Mouse (Mus musculus) adrenal gland, postnatal 10 days (tissue): Measurements from ENCODE around the gene Pfdn2. TPM values are rescaled to one million over a fixed set of nuclear protein-coding genes. Genes with fewer than 3 reads are reported as not detected.
"Not testable (repeated sequence)": the region's sequence is repeated elsewhere in the genome, so short reads cannot be mapped to it uniquely, and the experiment has no call there.

Source experiments
- DNase-seq: peaks from one replicate; pipeline ENCODE4 v3.0.0; 2021; ENCODE audit warnings: mixed read lengths
- long read RNA-seq, 2 experiments: library from polyadenylated mRNA; stranded (forward); transcript quantifications; one replicate each; pipeline ENCODE4 v2.0.0; 2021
- total RNA-seq, 2 experiments: library from RNA; stranded (reverse); gene quantifications; 2 replicates each; pipeline ENCODE4 v1.2.3; 2021

Gene Pfdn2
- 100 to 1,000 TPM; 107 to 114 TPM for total RNA-seq
- long read RNA-seq, experiment 1, transcript Pfdn2-202 (4 exons, 1,735 nt): major isoform, 93 of 102 reads
- long read RNA-seq, experiment 1, partial matches to known transcripts: 0 of 102 reads
- long read RNA-seq, experiment 1, other reads (novel, unspliced or antisense): 9 of 102 reads
- long read RNA-seq, experiment 2, transcript Pfdn2-202 (4 exons, 1,735 nt): major isoform, 47 of 51 reads
- long read RNA-seq, experiment 2, partial matches to known transcripts: 1 of 51 reads
- long read RNA-seq, experiment 2, other reads (novel, unspliced or antisense): 3 of 51 reads

GRCm38 (mm10) chr1:171345225-171346094 is at the start of gene Pfdn2, which contains the start of gene Nit1:
Pfdn2 (plus strand) TSS chr1:171345670.
Nit1 (minus strand) TSS chr1:171345646.
- peak; percentile 95 for DNase-seq

- DNase-seq: no peak
These were observed 47.2 kb upstream of the Pfdn2 start for GRCm38 (mm10) chr1:171298226-171298625.

- DNase-seq: not testable (repeated sequence)
These were observed 39.3 kb upstream of the Pfdn2 start for GRCm38 (mm10) chr1:171306157-171306556.

- no peak for DNase-seq
These were observed 36.1 kb upstream of the Pfdn2 start for GRCm38 (mm10) chr1:171309321-171309720.

GRCm38 (mm10) chr1:171319748-171320147 is 25.7 kb upstream of the Pfdn2 start:
- no peak for DNase-seq

- no peak for DNase-seq
These were observed 25.3 kb upstream of the Pfdn2 start for GRCm38 (mm10) chr1:171320151-171320550.

- peak; percentile 42 for DNase-seq
These were observed 24.1 kb upstream of the Pfdn2 start for GRCm38 (mm10) chr1:171321415-171321814.

GRCm38 (mm10) chr1:171322012-171322411 is 23.5 kb upstream of the Pfdn2 start:
- DNase-seq: no peak

- no peak for DNase-seq
These were observed 19.9 kb upstream of the Pfdn2 start for GRCm38 (mm10) chr1:171325571-171325970.

- DNase-seq: not testable (repeated sequence)
These were observed 18.9 kb upstream of the Pfdn2 start for GRCm38 (mm10) chr1:171326588-171326987.

- DNase-seq: peak; percentile 22
These were observed 17.2 kb upstream of the Pfdn2 start for GRCm38 (mm10) chr1:171328244-171328643.

- peak; percentile 91 for DNase-seq
These were observed 16.5 kb upstream of the Pfdn2 start, which contains the start of gene Dedd for GRCm38 (mm10) chr1:171328839-171329432. Dedd (plus strand) TSS chr1:171329145.

- no peak for DNase-seq
These were observed 15.8 kb upstream of the Pfdn2 start for GRCm38 (mm10) chr1:171329433-171330215.

GRCm38 (mm10) chr1:171330216-171330560 is 15.3 kb upstream of the Pfdn2 start:
- DNase-seq: no peak

- DNase-seq: no peak
These were observed 2.9 kb upstream of the Pfdn2 start for GRCm38 (mm10) chr1:171342262-171343207.

- DNase-seq: peak; percentile 60
These were observed 1.4 kb upstream of the Pfdn2 start for GRCm38 (mm10) chr1:171343922-171344677.

- no peak for DNase-seq
These were observed 755 bp upstream of the Pfdn2 start for GRCm38 (mm10) chr1:171344715-171345114.

GRCm38 (mm10) chr1:171346095-171346450 is 603 bp downstream of the Pfdn2 start:
- DNase-seq: no peak

GRCm38 (mm10) chr1:171348665-171349064 is 3.2 kb downstream of the Pfdn2 start:
- DNase-seq: peak; percentile 58

- no peak for DNase-seq
These were observed 3.7 kb downstream of the Pfdn2 start for GRCm38 (mm10) chr1:171349210-171349609.
